Mouse (Mus musculus): ENCODE results near the gene Prdm13.

The Prdm13 gene

GRCm38 (mm10) chr4:21678101-21678974 lies 7.4 kb downstream of the Prdm13 start:
- DNase-seq, result no peak

- no peak for DNase-seq
These were observed 11.1 kb downstream of the Prdm13 start for GRCm38 (mm10) chr4:21674691-21675090.

GRCm38 (mm10) chr4:21674042-21674441 lies 11.7 kb downstream of the Prdm13 start:
- DNase-seq, result no peak

GRCm38 (mm10) chr4:21665961-21666360 lies 19.8 kb downstream of the Prdm13 start:
- no peak for DNase-seq

GRCm38 (mm10) chr4:21658184-21658583 lies 27.6 kb downstream of the Prdm13 start:
- DNase-seq, result no peak

GRCm38 (mm10) chr4:21629275-21629583 lies 56.5 kb downstream of the Prdm13 start:
- DNase-seq, result no peak

- no peak for DNase-seq
These were observed 57.1 kb downstream of the Prdm13 start for GRCm38 (mm10) chr4:21628367-21629274.
